Mouse (Mus musculus): ENCODE results near the gene Epha8.

GRCm38 (mm10) chr4:136966493-136967390 lies 10.1 kb upstream of the Epha8 start:
- TF ChIP-seq CTCF (IDR thresholded peaks at IDR 0.05; ENCODE audit: borderline replicate concordance, control insufficient read depth, extremely low read depth, insufficient read depth, low read length, poor library complexity) (no peak), POLR2A (IDR thresholded peaks at IDR 0.05; ENCODE audit: control insufficient read depth, extremely low read depth, insufficient read depth, low read length, poor library complexity) (no peak)

Measured in thymus, adult 2 months (tissue).